Mouse (Mus musculus) bone marrow, adult 2 months (tissue): Measurements from ENCODE around the gene Rap1a.

ENCODE experiments used
- CTCF ChIP-seq: fragments of 200-500 bp; IDR thresholded peaks from 2 replicates; pipeline ENCODE4 v1.5.1; 2011; ENCODE audit warnings: low read length, control low read depth; ENCODE audit not compliant: control insufficient read depth, insufficient read depth
- POLR2A ChIP-seq: fragments of 200-500 bp; IDR thresholded peaks from 2 replicates; pipeline ENCODE4 v1.6.1; 2011; ENCODE audit warnings: low read depth, mild to moderate bottlenecking, control low read depth, low read length, borderline replicate concordance; ENCODE audit not compliant: control insufficient read depth

- no peak for TF ChIP-seq CTCF
- no peak for TF ChIP-seq POLR2A
These were observed 17.3 kb downstream of the Rap1a start for GRCm38 (mm10) chr3:105783809-105784208.
